Mouse (Mus musculus) neural tube, embryonic 14.5 days (tissue): ENCODE data around the gene Lama4. TPM values are rescaled to one million over a fixed set of nuclear protein-coding genes. Genes with fewer than 3 reads are reported as not detected.

Source experiments
- ATAC-seq: fragments of 200-750 bp; cut with Nextera tagmentation; 2 replicates; pipeline ENCODE4 v1.8.0; 2017; ENCODE audit warnings: low read depth, mild to moderate bottlenecking, moderate TSS enrichment, moderate library complexity
- H3K27ac ChIP-seq: fragments of 300-500 bp; sonication (generic); 2 replicates; pipeline ENCODE4 v1.5.1; 2014; ENCODE audit warnings: low read depth, mild to moderate bottlenecking, control low read depth, low read length, moderate library complexity, mixed read lengths
- H3K27me3 ChIP-seq: fragments of 300-500 bp; sonication (generic); 2 replicates; pipeline ENCODE4 v1.6.1; 2014; ENCODE audit warnings: low read length; ENCODE audit not compliant: control insufficient read depth, insufficient read depth
- H3K36me3 ChIP-seq: fragments of 300-500 bp; sonication (generic); 2 replicates; pipeline ENCODE4 v1.6.1; 2014; ENCODE audit warnings: low read length, mixed read lengths; ENCODE audit not compliant: control insufficient read depth, insufficient read depth
- H3K4me1 ChIP-seq: fragments of 300-500 bp; sonication (generic); 2 replicates; pipeline ENCODE4 v1.6.1; 2014; ENCODE audit warnings: low read length; ENCODE audit not compliant: control insufficient read depth, insufficient read depth
- H3K4me2 ChIP-seq: fragments of 300-500 bp; sonication (generic); 2 replicates; pipeline ENCODE4 v1.6.1; 2014; ENCODE audit warnings: mild to moderate bottlenecking, low read depth, low read length, control low read depth
- H3K4me3 ChIP-seq: fragments of 300-500 bp; sonication (generic); 2 replicates; pipeline ENCODE4 v1.5.1; 2014; ENCODE audit warnings: low read depth, low read length, control low read depth, mixed read lengths
- H3K9ac ChIP-seq: fragments of 300-500 bp; sonication (generic); replicated peaks from 2 replicates; pipeline ENCODE4 v1.6.1; 2014; ENCODE audit warnings: low read depth, mild to moderate bottlenecking, control low read depth, low read length, mixed read lengths
- H3K9me3 ChIP-seq: fragments of 300-500 bp; sonication (generic); 2 replicates; pipeline ENCODE4 v1.6.1; 2016; ENCODE audit warnings: low read length; ENCODE audit not compliant: control insufficient read depth
- WGBS: fragments of 180-500 bp; shearing (Covaris S2); extraction: QIAGEN DNeasy Blood & Tissue Kit; methylation state at CpG from one replicate; pipeline ENCODE4 v1.1.7; 2014; 5-methylcytosine and 5-hydroxymethylcytosine counted together
- polyA plus RNA-seq: library from polyadenylated mRNA; unstranded; fragments of >200 nt; fragmentation: Nextera tagmentation; extraction: Ambion mirVana; gene quantifications from 2 replicates; pipeline ENCODE4 v1.2.1, GENCODE M21; 2014

The Lama4 gene
- polyA plus RNA-seq, 1 experiment from 2014 or later: 9.7 TPM

DNA sequence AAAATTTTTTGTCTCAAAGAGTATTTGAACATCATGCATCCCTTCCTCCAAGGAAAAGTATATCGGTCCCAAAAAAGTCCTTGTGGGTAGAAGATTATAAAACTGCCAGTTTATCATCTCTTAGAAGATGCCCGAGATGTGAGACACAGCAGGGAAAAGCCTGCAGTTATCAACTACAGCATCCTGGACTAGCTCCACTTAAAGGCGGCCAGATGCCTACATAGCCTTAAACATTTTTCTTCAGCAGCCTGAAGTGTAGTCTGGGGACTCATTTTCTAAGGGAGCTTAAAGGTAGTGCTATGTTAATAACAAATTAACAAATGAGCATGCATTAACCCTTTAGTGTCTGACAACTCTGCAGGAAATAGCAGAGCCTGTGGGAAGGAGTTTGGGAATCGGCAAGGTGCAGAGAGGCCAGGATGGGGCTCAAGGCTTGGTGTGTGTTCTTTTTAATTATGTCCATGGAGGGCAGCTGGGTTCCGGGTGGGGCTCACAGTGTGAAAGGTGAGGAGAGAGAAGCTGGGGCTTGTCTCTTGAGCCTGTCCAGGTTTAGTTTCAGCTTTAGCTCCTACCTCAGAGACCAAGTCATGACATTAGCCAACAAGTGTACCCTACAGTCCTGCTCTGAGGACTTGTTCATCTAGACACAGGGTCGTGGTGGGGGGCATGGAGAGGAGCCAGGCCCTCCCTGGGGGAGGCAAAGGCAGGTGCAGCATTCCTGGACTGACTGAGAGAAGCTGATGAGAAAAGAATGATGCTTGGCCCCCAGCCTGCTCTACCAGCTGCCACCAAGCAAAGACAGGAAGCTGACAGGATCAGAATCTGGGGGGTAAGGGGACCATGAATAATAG, 64.2 kb downstream of the Lama4 start:
- H3K9ac ChIP-seq: no peak overlapping the region
- ATAC-seq: no peak
- no peak overlapping the region for H3K27ac ChIP-seq
- no peaks in the 10 kb centered on the region for H3K27me3 ChIP-seq
- H3K4me2 ChIP-seq: no peak overlapping the region
- H3K9me3 ChIP-seq: no peaks in the 10 kb centered on the region
- WGBS: 75% methylated on average over 6 of the region's 6 CpGs
- H3K36me3 ChIP-seq: no peaks in the 10 kb centered on the region
- peaks cover 7% of the 10 kb centered on the region; the same call in 1 of the 2 replicates for H3K4me1 ChIP-seq
- no peak overlapping the region for H3K4me3 ChIP-seq

DNA sequence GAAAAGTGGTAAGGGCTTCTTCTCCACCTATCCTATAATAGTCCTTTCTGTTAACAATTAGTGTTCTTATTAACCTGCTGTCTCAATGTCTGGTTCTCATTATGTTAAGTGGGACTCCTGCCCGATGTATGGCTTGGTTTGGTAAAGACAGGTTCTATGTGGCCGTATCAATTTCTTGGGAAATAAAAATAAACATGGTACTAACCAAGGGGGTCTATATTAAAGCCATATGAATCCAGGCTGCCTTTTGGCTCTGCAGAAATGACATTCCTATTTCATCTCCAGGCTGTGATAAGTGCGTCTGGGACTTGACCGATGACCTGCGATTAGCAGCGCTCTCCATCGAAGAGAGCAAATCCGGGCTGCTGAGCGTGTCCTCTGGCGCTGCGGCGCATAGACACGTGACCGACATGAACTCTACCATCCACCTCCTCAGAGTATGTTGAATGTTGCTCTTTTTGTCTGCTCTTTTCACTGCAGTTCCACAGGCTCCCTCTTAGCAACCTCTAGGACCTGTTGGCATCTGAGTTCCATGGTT, 64.9 kb downstream of the Lama4 start:
- Histone ChIP-seq H3K27ac (no peak overlapping the region), H3K9me3 (no peaks in the 10 kb centered on the region), H3K27me3 (no peaks in the 10 kb centered on the region), H3K4me1 (peaks cover 7% of the 10 kb centered on the region; the same call in 1 of the 2 replicates), H3K4me2 (no peak overlapping the region), H3K9ac (no peak overlapping the region), H3K4me3 (no peak overlapping the region), H3K36me3 (no peaks in the 10 kb centered on the region)
- 95% methylated on average over 14 of the region's 14 CpGs for WGBS
- no peak for ATAC-seq

DNA sequence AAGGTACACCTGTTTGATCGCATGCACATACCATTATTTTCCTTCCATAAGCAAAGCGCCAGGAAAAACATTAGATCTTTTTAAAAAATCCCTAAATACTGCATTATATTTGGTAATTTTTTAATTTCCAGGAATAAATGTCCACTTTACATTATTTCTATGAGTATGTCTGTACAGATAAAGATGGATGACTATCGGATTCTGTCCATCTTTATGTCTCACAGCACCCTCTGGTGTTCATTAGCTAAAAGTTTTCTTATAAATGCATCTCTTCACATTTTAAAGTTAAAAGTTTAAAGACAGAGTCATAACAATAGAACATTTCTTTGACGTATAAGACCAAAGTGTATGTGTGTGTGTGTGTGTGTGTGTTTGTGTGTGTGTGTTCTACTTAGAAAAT, 74.2 kb downstream of the Lama4 start:
- ATAC-seq: no peak
- 66% methylated on average over 4 of the region's 4 CpGs for WGBS

DNA sequence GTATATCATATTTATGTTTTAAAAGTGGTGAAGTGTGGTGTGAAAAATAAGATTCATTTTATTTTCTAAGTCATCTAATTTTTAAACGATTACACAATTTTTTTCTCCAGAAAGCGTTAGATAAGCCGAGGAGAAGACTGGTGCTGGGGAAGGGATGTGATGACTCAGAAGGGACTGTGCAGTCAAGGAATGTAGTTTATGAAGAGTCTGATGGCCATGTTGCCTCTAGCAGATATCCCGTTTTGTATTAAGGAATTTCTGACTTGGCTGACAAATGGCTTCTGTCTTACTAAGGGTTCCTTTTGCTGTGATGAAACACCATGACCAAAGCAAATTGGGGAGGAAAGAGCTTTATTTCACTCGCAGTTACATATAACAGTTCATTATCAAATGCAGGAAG, 74.7 kb downstream of the Lama4 start:
- ATAC-seq: no peak
- Histone ChIP-seq H3K9me3 (no peaks in the 10 kb centered on the region), H3K4me3 (no peak overlapping the region), H3K27ac (no peak overlapping the region), H3K4me2 (no peak overlapping the region), H3K4me1 (no peaks in the 10 kb centered on the region), H3K27me3 (no peaks in the 10 kb centered on the region), H3K36me3 (no peaks in the 10 kb centered on the region), H3K9ac (no peak overlapping the region)
- 79% methylated on average over 5 of the region's 5 CpGs for WGBS

More for the DNA sequence above, 74.2 kb downstream of the Lama4 start:
- Histone ChIP-seq H3K4me1 (no peaks in the 10 kb centered on the region), H3K36me3 (no peaks in the 10 kb centered on the region), H3K9ac (no peak overlapping the region), H3K27ac (no peak overlapping the region), H3K27me3 (no peaks in the 10 kb centered on the region), H3K4me2 (no peak overlapping the region), H3K9me3 (no peaks in the 10 kb centered on the region), H3K4me3 (no peak overlapping the region)

DNA sequence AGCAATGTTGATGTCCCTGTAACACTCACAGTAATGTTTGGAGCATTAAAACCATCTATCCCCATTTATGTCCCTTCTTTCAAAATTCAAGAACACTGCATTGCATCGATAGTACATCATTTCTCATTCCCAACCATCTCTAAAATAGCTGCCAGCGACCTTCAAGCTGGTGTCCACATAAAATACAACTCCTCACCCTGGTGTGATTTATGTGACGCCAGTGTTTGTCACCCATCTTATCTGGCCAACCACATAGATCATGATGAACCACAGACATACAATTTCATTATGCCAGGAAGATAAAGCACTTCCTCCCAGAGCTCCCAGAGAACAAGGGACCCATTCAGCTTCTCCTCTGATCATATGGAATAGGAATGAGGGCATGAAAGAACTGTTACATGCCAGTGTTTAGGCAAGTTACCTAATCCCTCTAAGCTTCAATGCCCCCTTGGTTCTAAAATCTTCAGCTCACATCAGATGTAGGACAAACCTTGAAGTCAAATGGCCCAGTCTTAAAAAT, 79.2 kb downstream of the Lama4 start:
- no peaks in the 10 kb centered on the region for H3K36me3 ChIP-seq
- H3K27ac ChIP-seq: no peak overlapping the region
- no peaks in the 10 kb centered on the region for H3K4me1 ChIP-seq
- WGBS: 50% methylated on average over 3 of the region's 3 CpGs
- ATAC-seq: no peak
- H3K4me2 ChIP-seq: no peak overlapping the region
- no peak overlapping the region for H3K4me3 ChIP-seq
- no peaks in the 10 kb centered on the region for H3K27me3 ChIP-seq
- no peak overlapping the region for H3K9ac ChIP-seq
- H3K9me3 ChIP-seq: no peaks in the 10 kb centered on the region

DNA sequence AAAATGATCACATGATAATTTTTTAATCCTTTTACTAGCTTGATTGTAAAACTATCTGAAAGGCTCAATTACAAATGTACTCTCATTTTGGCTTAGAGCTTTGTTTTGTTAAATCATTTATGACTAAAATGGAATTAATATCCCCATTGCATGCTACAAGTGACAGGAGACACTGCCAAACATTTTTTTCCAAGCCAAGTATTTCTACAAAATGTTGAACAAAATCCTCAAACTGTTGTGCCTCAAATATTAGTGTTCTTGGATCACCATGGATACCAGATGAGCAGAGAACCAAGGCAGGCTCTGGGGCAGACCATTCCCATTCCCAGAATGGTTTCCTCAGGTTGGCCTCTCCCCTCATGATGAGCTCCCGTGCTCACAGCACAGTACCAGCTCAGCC, 79.8 kb downstream of the Lama4 start:
- no peak overlapping the region for H3K9ac ChIP-seq
- H3K4me3 ChIP-seq: no peak overlapping the region
- H3K27ac ChIP-seq: no peak overlapping the region
- no peaks in the 10 kb centered on the region for H3K36me3 ChIP-seq
- no peak overlapping the region for H3K4me2 ChIP-seq
- WGBS: 87% methylated on average over 1 of the region's 1 CpGs
- no peaks in the 10 kb centered on the region for H3K4me1 ChIP-seq
- H3K9me3 ChIP-seq: no peaks in the 10 kb centered on the region
- no peaks in the 10 kb centered on the region for H3K27me3 ChIP-seq
- no peak for ATAC-seq

DNA sequence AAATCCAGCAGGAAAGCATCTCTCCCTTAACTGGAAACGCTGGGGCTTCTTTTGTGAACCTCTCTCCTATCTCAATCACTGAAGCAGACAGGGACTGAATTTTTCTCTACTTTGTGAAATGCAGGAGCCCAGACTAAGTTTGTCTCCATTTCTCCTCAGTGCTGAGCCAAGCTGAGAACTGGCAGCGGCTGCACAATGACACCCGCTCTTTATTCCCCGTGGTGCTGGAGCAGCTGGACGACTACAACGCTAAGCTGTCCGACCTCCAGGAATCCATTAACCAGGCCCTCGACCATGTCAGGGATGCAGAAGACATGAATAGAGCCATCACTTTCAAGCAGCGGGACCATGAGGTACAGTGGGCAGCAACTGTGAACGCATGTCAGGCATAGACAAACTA, 82.5 kb downstream of the Lama4 start:
- no peak for ATAC-seq
- H3K4me2 ChIP-seq: no peak overlapping the region
- 50% methylated on average over 10 of the region's 10 CpGs for WGBS
- no peaks in the 10 kb centered on the region for H3K36me3 ChIP-seq
- no peak overlapping the region for H3K4me3 ChIP-seq
- H3K9ac ChIP-seq: no peak overlapping the region
- no peaks in the 10 kb centered on the region for H3K4me1 ChIP-seq
- H3K27me3 ChIP-seq: no peaks in the 10 kb centered on the region
- H3K9me3 ChIP-seq: no peaks in the 10 kb centered on the region
- H3K27ac ChIP-seq: no peak overlapping the region

DNA sequence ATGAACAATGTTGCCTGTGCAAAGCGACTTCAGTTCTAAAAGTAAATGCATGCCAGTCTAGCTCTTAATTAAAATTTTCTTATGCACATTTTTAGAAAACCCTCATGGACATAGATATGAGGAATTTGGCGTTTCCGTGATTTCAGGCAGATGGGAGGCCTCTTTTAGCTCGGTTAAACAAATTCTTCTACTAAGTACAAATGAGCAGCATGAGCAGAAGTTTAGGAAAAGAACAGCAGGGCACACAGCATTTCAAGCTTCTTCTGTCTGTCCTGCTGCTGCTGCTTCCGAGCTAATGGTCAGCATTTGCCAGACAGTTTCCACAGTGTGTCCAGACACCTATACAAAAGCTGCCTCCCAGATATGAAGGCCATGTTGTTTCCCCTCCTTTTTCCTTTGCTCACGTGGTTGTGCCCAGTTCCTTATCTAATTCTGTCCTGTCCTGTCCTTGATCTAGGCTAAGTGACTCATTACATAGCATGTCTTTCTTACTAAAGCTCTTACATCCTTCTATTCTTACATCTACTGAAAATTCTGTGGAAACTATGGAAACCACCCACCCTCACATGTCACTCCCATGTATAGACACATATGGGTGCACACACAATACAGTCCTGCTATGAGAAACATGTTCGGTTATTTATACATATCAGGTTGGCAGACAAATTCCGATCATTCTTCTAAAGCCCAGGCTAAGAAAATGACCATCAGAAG, 84.4 kb downstream of the Lama4 start:
- no peak for ATAC-seq
- H3K27ac ChIP-seq: no peak overlapping the region
- no peak overlapping the region for H3K4me3 ChIP-seq
- no peak overlapping the region for H3K9ac ChIP-seq
- no peaks in the 10 kb centered on the region for H3K27me3 ChIP-seq
- no peaks in the 10 kb centered on the region for H3K36me3 ChIP-seq
- H3K4me2 ChIP-seq: no peak overlapping the region
- 92% methylated on average over 8 of the region's 8 CpGs for WGBS
- H3K4me1 ChIP-seq: no peaks in the 10 kb centered on the region
- H3K9me3 ChIP-seq: no peaks in the 10 kb centered on the region

DNA sequence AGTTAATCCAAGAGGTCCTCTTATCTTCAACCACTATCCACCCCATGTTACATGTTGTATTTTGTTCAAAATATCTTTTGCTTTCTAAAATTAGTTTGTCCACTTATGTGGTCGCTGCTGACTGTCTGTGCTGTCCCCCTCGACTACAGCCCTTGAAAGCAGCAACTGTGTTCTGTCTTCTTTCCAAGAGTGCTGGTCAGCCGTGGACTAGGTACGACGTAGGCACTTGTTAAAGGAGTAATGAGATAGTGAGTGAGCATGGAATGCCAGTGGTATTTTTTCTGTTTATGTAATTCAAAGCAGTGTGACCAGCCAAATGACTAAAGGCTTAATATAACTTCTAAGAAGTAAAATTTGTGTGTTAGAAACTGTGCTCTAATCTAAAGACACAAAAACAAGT, 90.7 kb downstream of the Lama4 start:
- H3K4me2 ChIP-seq: no peak overlapping the region
- H3K36me3 ChIP-seq: no peaks in the 10 kb centered on the region
- WGBS: 88% methylated on average over 5 of the region's 5 CpGs
- H3K27me3 ChIP-seq: no peaks in the 10 kb centered on the region
- H3K4me1 ChIP-seq: no peaks in the 10 kb centered on the region
- ATAC-seq: no peak
- no peaks in the 10 kb centered on the region for H3K9me3 ChIP-seq
- no peak overlapping the region for H3K27ac ChIP-seq
- no peak overlapping the region for H3K9ac ChIP-seq
- no peak overlapping the region for H3K4me3 ChIP-seq
